Mouse (Mus musculus): ENCODE data around the gene Bcl2. TPM values are rescaled to one million over a fixed set of nuclear protein-coding genes. Genes with fewer than 3 reads are reported as not detected.

Gene Bcl2
- 114 TPM for total RNA-seq (2023)

GRCm38 (mm10) chr1:106713621-106714529 is at the start of gene Bcl2:
Gene Bcl2, minus strand, starts transcription at chr1:106714274.

GRCm38 (mm10) chr1:106759572-106760435 is 45.7 kb upstream of the Bcl2 start, which contains the start of gene Kdsr:
Gene Kdsr, minus strand, starts transcription at chr1:106759727.

Other genes starting within 250 kb of the Bcl2 start
- 32.2 TPM for gene Kdsr, start 45.5 kb upstream of the Bcl2 start, total RNA-seq (2023)
- gene Vps4b, start 82.5 kb upstream of the Bcl2 start, total RNA-seq (2023), result 119 TPM
- not detected for gene Serpinb5, start 146.9 kb upstream of the Bcl2 start, total RNA-seq (2023)
- not detected for gene Serpinb12, start 220.2 kb upstream of the Bcl2 start, total RNA-seq (2023)